Mouse (Mus musculus) hindbrain, postnatal 0 days (tissue): ENCODE results near the gene Mtcp1. TPM values are rescaled to one million over a fixed set of nuclear protein-coding genes. Genes with fewer than 3 reads are reported as not detected.
A peak's percentile ranks its signal among the peaks of the same experiment; 100 is the strongest.

ENCODE experiments used
- ATAC-seq: fragments of 200-750 bp; cut with Nextera tagmentation; 2 replicates; pipeline ENCODE4 v1.8.0; 2017; ENCODE audit warnings: mild to moderate bottlenecking, moderate TSS enrichment, moderate library complexity
- DNase-seq: peaks from one replicate; pipeline ENCODE4 v3.0.0-alpha.2; 2015; ENCODE audit warnings: low spot score
- H3K27ac ChIP-seq: fragments of 300-500 bp; sonication (generic); 2 replicates; pipeline ENCODE4 v1.5.1; 2014; ENCODE audit warnings: mild to moderate bottlenecking
- H3K27me3 ChIP-seq: fragments of 300-500 bp; sonication (generic); 2 replicates; pipeline ENCODE4 v1.6.1; 2014; ENCODE audit warnings: low read length, mixed read lengths; ENCODE audit not compliant: insufficient read depth
- H3K36me3 ChIP-seq: fragments of 300-500 bp; sonication (generic); 2 replicates; pipeline ENCODE4 v1.6.1; 2014; ENCODE audit warnings: low read length, mixed read lengths; ENCODE audit not compliant: insufficient read depth
- H3K4me1 ChIP-seq: fragments of 300-500 bp; sonication (generic); 2 replicates; pipeline ENCODE4 v1.6.1; 2014; ENCODE audit warnings: antibody characterized with exemption, low read length, mixed read lengths; ENCODE audit not compliant: insufficient read depth
- H3K4me2 ChIP-seq: fragments of 300-500 bp; sonication (generic); 2 replicates; pipeline ENCODE4 v1.6.1; 2014; ENCODE audit warnings: low read depth, mild to moderate bottlenecking, low read length, moderate library complexity, mixed read lengths
- H3K4me3 ChIP-seq: fragments of 300-500 bp; sonication (generic); 2 replicates; pipeline ENCODE4 v1.5.1; 2014; ENCODE audit warnings: low read length
- H3K9ac ChIP-seq: fragments of 300-500 bp; sonication (generic); replicated peaks from 2 replicates; pipeline ENCODE4 v1.6.1; 2014; ENCODE audit warnings: mild to moderate bottlenecking, low read length, moderate library complexity, mixed read lengths
- H3K9me3 ChIP-seq: fragments of 300-500 bp; sonication (generic); 2 replicates; pipeline ENCODE4 v1.6.1; 2016; ENCODE audit warnings: low read length, mixed read lengths
- CTCF ChIP-seq: IDR thresholded peaks from 2 replicates; pipeline ENCODE4 v1.5.1; 2016; ENCODE audit warnings: antibody characterized with exemption, control low read depth, low read depth
- WGBS: fragments of 180-500 bp; shearing (Covaris S2); extraction: QIAGEN DNeasy Blood & Tissue Kit; methylation state at CpG from one replicate; pipeline ENCODE4 v1.1.7; 2014; 5-methylcytosine and 5-hydroxymethylcytosine counted together
- polyA plus RNA-seq: library from polyadenylated mRNA; unstranded; fragments of >200 nt; fragmentation: Nextera tagmentation; extraction: Ambion mirVana; gene quantifications from 2 replicates; pipeline ENCODE4 v1.2.1, GENCODE M21; 2015
- total RNA-seq: library from RNA; depleted of rRNA; stranded (reverse); fragments of >200 nt; gene quantifications from 2 replicates; pipeline ENCODE4 v1.2.3, GENCODE M21; 2014; rRNA removed

Gene Mtcp1
- 4.6 and 6.8 TPM in 2 replicates for total RNA-seq
- polyA plus RNA-seq: 3.6 and 4.1 TPM in 2 replicates

DNA sequence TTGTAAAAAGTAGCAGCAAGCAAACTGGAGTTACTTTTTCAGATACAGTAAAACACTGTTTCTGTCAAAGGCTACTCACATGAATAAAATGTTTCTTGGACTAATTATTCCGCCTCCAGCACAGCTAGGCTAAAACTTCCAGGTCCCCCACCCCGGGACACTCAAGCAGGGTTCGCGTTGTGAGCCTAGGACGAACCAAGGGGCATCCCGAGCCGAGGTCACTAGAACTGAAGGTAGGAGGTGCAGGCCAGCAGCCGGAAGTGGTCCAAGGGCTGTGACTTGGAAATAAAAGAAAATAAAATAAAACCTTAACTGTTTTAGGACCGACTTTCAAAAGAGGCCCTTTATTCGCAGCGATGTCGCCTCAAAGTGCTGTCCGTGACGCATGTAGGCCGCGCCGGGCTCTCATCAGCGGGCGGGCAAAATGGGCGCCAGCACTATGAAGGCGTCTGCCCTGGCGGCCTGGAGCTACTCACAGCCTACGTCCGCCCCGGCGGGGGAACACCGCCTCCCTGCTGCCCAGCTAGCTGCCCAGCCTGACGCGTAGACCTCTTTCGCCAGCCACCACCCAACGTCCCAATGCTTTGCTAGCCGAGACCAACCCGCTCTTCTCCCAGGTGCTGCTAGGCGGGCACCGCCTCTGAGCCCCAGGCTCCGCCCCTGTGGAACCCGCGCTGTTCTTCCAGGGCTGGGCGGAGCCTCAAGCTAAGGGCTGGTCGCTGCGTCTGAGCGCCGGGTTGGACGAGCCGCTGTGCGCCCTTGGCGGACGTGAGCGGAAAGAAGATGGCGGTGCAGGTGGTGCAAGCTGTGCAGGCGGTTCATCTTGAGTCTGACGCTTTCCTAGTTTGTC, at the start of gene Mtcp1, which contains the start of the genes Cmc4 and Brcc3:
Gene Mtcp1 (minus strand): TSS at position 653 of the 850 bp plus-strand sequence.
Gene Cmc4 (minus strand): TSS at position 649 of the 850 bp plus-strand sequence.
Gene Brcc3 (plus strand): TSS at position 693 of the 850 bp plus-strand sequence.
- Histone ChIP-seq H3K27me3 (no peaks in the 10 kb centered on the region), H3K27ac (peak within 1 kb of the TSS; percentile 80), H3K4me2 (peak within 1 kb of the TSS; percentile 56), H3K9me3 (no peaks in the 10 kb centered on the region), H3K4me1 (no peaks in the 10 kb centered on the region), H3K9ac (peak within 1 kb of the TSS; percentile 57), H3K36me3 (no peaks in the 10 kb centered on the region), H3K4me3 (peak within 1 kb of the TSS; percentile 53)
- DNase-seq (peak; percentile 94), ATAC-seq (peak; percentile 100)
- 27% methylated on average over 52 of the region's 52 CpGs for WGBS
- TF ChIP-seq CTCF: peak; percentile 19

DNA sequence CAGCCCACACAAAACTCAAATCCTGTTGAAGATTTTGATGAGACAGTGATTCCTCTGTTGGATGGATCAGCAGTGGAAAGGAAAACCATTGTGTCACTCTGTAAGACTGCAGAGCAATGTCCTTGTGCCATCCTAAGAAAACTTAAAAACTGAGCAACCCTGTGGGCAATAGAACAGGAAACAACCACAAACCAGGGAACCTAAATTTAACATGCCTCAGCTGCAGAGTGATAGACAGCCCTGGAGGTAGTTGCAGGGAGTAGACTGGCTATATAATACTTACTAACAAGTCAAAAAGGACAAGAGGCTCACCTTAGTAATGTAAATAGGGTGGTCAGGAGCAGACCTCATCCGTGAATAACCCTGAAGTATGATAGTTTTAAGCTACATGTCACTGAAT, 38.2 kb upstream of the Mtcp1 start:
- Histone ChIP-seq H3K4me1 (no peaks in the 10 kb centered on the region), H3K9me3 (no peaks in the 10 kb centered on the region), H3K36me3 (no peaks in the 10 kb centered on the region), H3K27ac (no peak overlapping the region), H3K4me3 (no peak overlapping the region), H3K27me3 (no peaks in the 10 kb centered on the region), H3K9ac (no peak overlapping the region), H3K4me2 (no peak overlapping the region)
- DNase-seq (no peak), ATAC-seq (no peak)
- no peak for TF ChIP-seq CTCF
- 94% methylated on average over 1 of the region's 1 CpGs for WGBS

DNA sequence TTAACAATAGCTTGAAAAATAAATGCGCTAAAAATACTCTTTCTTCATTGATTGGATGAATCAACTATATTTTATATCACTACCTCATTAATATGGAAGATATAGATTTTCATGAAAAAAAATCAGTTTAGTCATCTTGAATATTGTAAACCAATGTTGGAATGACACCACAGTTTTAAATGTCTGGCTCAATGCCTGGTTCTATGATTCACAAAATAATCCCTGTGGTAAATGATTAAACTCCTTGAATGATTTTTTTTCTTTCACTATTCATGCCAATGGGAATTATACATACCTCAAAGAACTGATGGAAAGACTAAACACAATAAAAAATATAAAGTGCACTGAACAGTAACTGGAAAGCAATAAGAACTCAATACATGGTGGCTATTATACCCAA, 6.7 kb downstream of the Mtcp1 start:
- no peak for TF ChIP-seq CTCF
- ATAC-seq (no peak), DNase-seq (no peak)
- H3K4me1 ChIP-seq: no peaks in the 10 kb centered on the region
- no peaks in the 10 kb centered on the region for H3K9me3 ChIP-seq
- H3K36me3 ChIP-seq: no peaks in the 10 kb centered on the region
- 91% methylated on average over 1 of the region's 1 CpGs for WGBS
- no peak overlapping the region for H3K4me2 ChIP-seq
- H3K27ac ChIP-seq: no peak overlapping the region
- no peak overlapping the region for H3K9ac ChIP-seq
- no peaks in the 10 kb centered on the region for H3K27me3 ChIP-seq
- no peak overlapping the region for H3K4me3 ChIP-seq

DNA sequence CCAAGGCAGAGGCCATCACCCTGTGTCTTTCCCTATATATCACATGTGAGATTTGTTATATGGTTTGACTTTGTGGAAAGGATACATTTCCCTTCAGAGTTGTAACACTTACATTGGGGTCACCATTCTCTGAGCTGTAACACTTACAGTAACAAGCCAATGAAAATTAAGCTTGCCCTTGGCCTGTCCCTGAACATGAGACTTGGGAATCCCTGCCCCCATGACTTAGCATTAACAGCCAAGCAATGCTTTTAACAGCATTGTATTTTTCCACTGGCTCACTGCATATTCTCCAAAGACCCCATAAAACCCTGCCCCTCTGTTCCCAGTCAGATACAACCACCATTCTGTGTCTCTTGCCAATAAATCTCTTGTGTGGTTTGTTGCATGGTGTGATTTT, 13.0 kb downstream of the Mtcp1 start:
- DNase-seq (no peak), ATAC-seq (no peak)
- no peak for TF ChIP-seq CTCF
- H3K9me3 ChIP-seq: no peaks in the 10 kb centered on the region
- no peaks in the 10 kb centered on the region for H3K36me3 ChIP-seq
- H3K4me3 ChIP-seq: no peak overlapping the region
- no peak overlapping the region for H3K27ac ChIP-seq
- H3K4me1 ChIP-seq: no peaks in the 10 kb centered on the region
- no peak overlapping the region for H3K9ac ChIP-seq
- no peak overlapping the region for H3K4me2 ChIP-seq
- H3K27me3 ChIP-seq: no peaks in the 10 kb centered on the region

DNA sequence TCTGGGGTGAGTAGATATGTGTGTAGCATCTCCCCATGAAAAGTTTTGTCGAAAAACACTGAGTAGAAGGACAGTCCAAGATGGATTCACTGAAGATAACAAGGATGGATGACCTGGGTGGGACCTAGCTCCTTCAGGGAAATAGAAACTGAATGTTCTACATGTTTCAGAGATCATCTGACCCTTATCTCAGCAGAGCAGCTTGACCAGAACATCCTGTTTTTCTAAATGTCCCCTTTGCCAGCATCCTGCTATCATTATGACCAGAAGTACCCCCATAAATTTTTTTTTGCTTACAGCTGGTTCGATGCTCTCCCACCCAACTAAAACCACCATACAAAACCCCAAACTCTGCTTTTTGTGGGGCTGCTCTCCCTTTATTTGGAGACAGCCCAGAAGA, 13.7 kb downstream of the Mtcp1 start:
- Histone ChIP-seq H3K9ac (no peak overlapping the region), H3K27me3 (no peaks in the 10 kb centered on the region), H3K27ac (no peak overlapping the region), H3K4me3 (no peak overlapping the region), H3K9me3 (no peaks in the 10 kb centered on the region), H3K4me1 (no peaks in the 10 kb centered on the region), H3K36me3 (no peaks in the 10 kb centered on the region), H3K4me2 (no peak overlapping the region)
- DNase-seq (no peak), ATAC-seq (no peak)
- 83% methylated on average over 2 of the region's 2 CpGs for WGBS
- no peak for TF ChIP-seq CTCF

DNA sequence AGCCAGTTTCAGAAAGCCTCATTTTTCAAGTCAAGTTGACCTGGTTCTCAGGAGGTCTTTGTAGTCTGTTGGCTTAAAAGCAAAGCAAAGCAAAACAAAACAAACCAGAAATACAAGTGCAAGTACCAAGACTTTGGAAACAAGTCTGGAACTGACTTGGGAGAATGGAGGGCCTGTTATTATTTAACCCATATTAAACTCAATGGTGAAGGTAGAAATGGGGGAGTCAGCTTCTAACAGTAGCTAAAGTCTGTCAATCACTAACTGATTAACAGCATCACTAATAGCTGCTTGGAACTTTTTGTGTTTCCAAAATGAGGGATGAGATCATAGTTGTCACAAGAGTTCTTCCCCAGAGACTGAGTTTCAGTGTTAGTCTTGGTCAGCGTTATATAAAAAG, 16.9 kb downstream of the Mtcp1 start:
- H3K27ac ChIP-seq: no peak overlapping the region
- DNase-seq (no peak), ATAC-seq (no peak)
- no peak for TF ChIP-seq CTCF
- no peak overlapping the region for H3K4me3 ChIP-seq
- no peaks in the 10 kb centered on the region for H3K36me3 ChIP-seq
- 81% methylated on average over 1 of the region's 1 CpGs for WGBS
- no peak overlapping the region for H3K9ac ChIP-seq
- H3K4me2 ChIP-seq: no peak overlapping the region
- no peaks in the 10 kb centered on the region for H3K4me1 ChIP-seq
- no peaks in the 10 kb centered on the region for H3K27me3 ChIP-seq
- no peaks in the 10 kb centered on the region for H3K9me3 ChIP-seq
